Mouse (Mus musculus) forebrain, postnatal 0 days (tissue): ENCODE measurements at regions not wholly inside any gene's neighbourhood (a gene's known extent, or its start where the extent isn't known, plus 50 kb on each side); places are given as distances from the start of the nearest gene placed in this dataset.

Source experiments
- ATAC-seq: fragments of 200-750 bp; cut with Nextera tagmentation; 2 replicates; pipeline ENCODE4 v1.8.0; 2017; ENCODE audit warnings: mild to moderate bottlenecking, moderate library complexity
- DNase-seq: peaks from one replicate; pipeline ENCODE4 v3.0.0-alpha.2; 2015
- H3K27ac ChIP-seq: fragments of 300-500 bp; sonication (generic); 2 replicates; pipeline ENCODE4 v1.5.1; 2014; ENCODE audit warnings: low read depth, mild to moderate bottlenecking, antibody characterized with exemption, low read length, moderate library complexity, mixed read lengths
- H3K27me3 ChIP-seq: fragments of 300-500 bp; sonication (generic); 2 replicates; pipeline ENCODE4 v1.6.1; 2014; ENCODE audit warnings: mild to moderate bottlenecking, low read length, mixed read lengths; ENCODE audit not compliant: insufficient read depth
- H3K36me3 ChIP-seq: fragments of 300-500 bp; sonication (generic); 2 replicates; pipeline ENCODE4 v1.6.1; 2014; ENCODE audit warnings: mild to moderate bottlenecking, moderate library complexity; ENCODE audit not compliant: insufficient read depth
- H3K4me1 ChIP-seq: fragments of 300-500 bp; sonication (generic); 2 replicates; pipeline ENCODE4 v1.6.1; 2014; ENCODE audit warnings: antibody characterized with exemption; ENCODE audit not compliant: insufficient read depth
- H3K4me2 ChIP-seq: fragments of 300-500 bp; sonication (generic); 2 replicates; pipeline ENCODE4 v1.6.1; 2014; ENCODE audit warnings: low read depth, mild to moderate bottlenecking, moderate library complexity
- H3K4me3 ChIP-seq: fragments of 300-500 bp; sonication (generic); 2 replicates; pipeline ENCODE4 v1.5.1; 2014; ENCODE audit warnings: low read depth, low read length, mixed read lengths
- H3K9ac ChIP-seq: fragments of 300-500 bp; sonication (generic); 2 replicates; pipeline ENCODE4 v1.6.1; 2014; ENCODE audit warnings: mild to moderate bottlenecking
- H3K9me3 ChIP-seq: fragments of 300-500 bp; sonication (generic); 2 replicates; pipeline ENCODE4 v1.6.1; 2016; ENCODE audit warnings: low read length
- CTCF ChIP-seq: sonication (generic); IDR thresholded peaks from 2 replicates; pipeline ENCODE4 v1.5.1; 2016; ENCODE audit warnings: antibody characterized with exemption, control low read depth, low read depth
- WGBS: fragments of 180-500 bp; shearing (Covaris S2); extraction: QIAGEN DNeasy Blood & Tissue Kit; methylation state at CpG from one replicate; pipeline ENCODE4 v1.1.7; 2014; 5-methylcytosine and 5-hydroxymethylcytosine counted together

GRCm38 (mm10) chr1:73663546-73663945 lies 460.7 kb downstream of the Tns1 start:
- no peaks in the 10 kb centered on the region for H3K27me3 ChIP-seq
- H3K9ac ChIP-seq, result no peak overlapping the region
- no peaks in the 10 kb centered on the region for H3K4me1 ChIP-seq
- H3K4me2 ChIP-seq, result no peak overlapping the region
- H3K9me3 ChIP-seq, result no peaks in the 10 kb centered on the region
- no peak overlapping the region for H3K4me3 ChIP-seq
- no peak for TF ChIP-seq CTCF
- WGBS, result 62% methylated on average over 1 of the region's 1 CpGs
- DNase-seq (no peak), ATAC-seq (no peak)
- no peak overlapping the region for H3K27ac ChIP-seq
- no peaks in the 10 kb centered on the region for H3K36me3 ChIP-seq

- H3K4me1 ChIP-seq, result no peaks in the 10 kb centered on the region
- H3K9ac ChIP-seq, result no peak overlapping the region
- no peak overlapping the region for H3K4me2 ChIP-seq
- 74% methylated on average over 3 of the region's 3 CpGs for WGBS
- no peak overlapping the region for H3K27ac ChIP-seq
- no peak for DNase-seq
- TF ChIP-seq CTCF, result no peak
- no peak for ATAC-seq
- no peaks in the 10 kb centered on the region for H3K36me3 ChIP-seq
- no peaks in the 10 kb centered on the region for H3K9me3 ChIP-seq
- no peaks in the 10 kb centered on the region for H3K27me3 ChIP-seq
- H3K4me3 ChIP-seq, result no peak overlapping the region
Measured at GRCm38 (mm10) chr1:73645011-73645410, 479.2 kb downstream of the Tns1 start.

- H3K4me3 ChIP-seq, result no peak overlapping the region
- no peak for TF ChIP-seq CTCF
- H3K9me3 ChIP-seq, result no peaks in the 10 kb centered on the region
- H3K4me1 ChIP-seq, result no peaks in the 10 kb centered on the region
- H3K4me2 ChIP-seq, result no peak overlapping the region
- WGBS, result 80% methylated on average over 5 of the region's 5 CpGs
- H3K36me3 ChIP-seq, result no peaks in the 10 kb centered on the region
- no peak for ATAC-seq
- H3K27me3 ChIP-seq, result no peaks in the 10 kb centered on the region
- H3K9ac ChIP-seq, result no peak overlapping the region
- no peak overlapping the region for H3K27ac ChIP-seq
- no peak for DNase-seq
Measured at GRCm38 (mm10) chr1:73644394-73644793, 479.9 kb downstream of the Tns1 start.

- no peak overlapping the region for H3K4me2 ChIP-seq
- no peak overlapping the region for H3K27ac ChIP-seq
- H3K27me3 ChIP-seq, result no peaks in the 10 kb centered on the region
- WGBS, result 66% methylated on average over 5 of the region's 5 CpGs
- DNase-seq (no peak), ATAC-seq (no peak)
- H3K36me3 ChIP-seq, result no peaks in the 10 kb centered on the region
- no peak for TF ChIP-seq CTCF
- no peak overlapping the region for H3K4me3 ChIP-seq
- no peaks in the 10 kb centered on the region for H3K9me3 ChIP-seq
- H3K9ac ChIP-seq, result no peak overlapping the region
- H3K4me1 ChIP-seq, result no peaks in the 10 kb centered on the region
Measured at GRCm38 (mm10) chr1:73643431-73643830, 480.8 kb downstream of the Tns1 start.

GRCm38 (mm10) chr1:73642691-73643109 lies 481.5 kb downstream of the Tns1 start:
- Histone ChIP-seq H3K4me1 (no peaks in the 10 kb centered on the region), H3K9me3 (no peaks in the 10 kb centered on the region), H3K4me3 (no peak overlapping the region), H3K9ac (no peak overlapping the region), H3K27ac (no peak overlapping the region), H3K27me3 (no peaks in the 10 kb centered on the region), H3K36me3 (no peaks in the 10 kb centered on the region), H3K4me2 (no peak overlapping the region)
- DNase-seq, result peak; percentile 35
- TF ChIP-seq CTCF, result no peak
- peak; percentile 38 for ATAC-seq
- 12% methylated on average over 7 of the region's 7 CpGs for WGBS

- Histone ChIP-seq H3K9me3 (no peaks in the 10 kb centered on the region), H3K27me3 (no peaks in the 10 kb centered on the region), H3K4me3 (no peak overlapping the region), H3K27ac (no peak overlapping the region), H3K36me3 (no peaks in the 10 kb centered on the region), H3K4me1 (no peaks in the 10 kb centered on the region), H3K4me2 (no peak overlapping the region), H3K9ac (no peak overlapping the region)
- DNase-seq (no peak), ATAC-seq (no peak)
- no peak for TF ChIP-seq CTCF
- 75% methylated on average over 8 of the region's 8 CpGs for WGBS
Measured at GRCm38 (mm10) chr1:73641456-73641855, 482.8 kb downstream of the Tns1 start.

GRCm38 (mm10) chr1:73640726-73641451 lies 483.4 kb downstream of the Tns1 start:
- Histone ChIP-seq H3K27me3 (no peaks in the 10 kb centered on the region), H3K36me3 (no peaks in the 10 kb centered on the region), H3K4me3 (no peak overlapping the region), H3K9me3 (no peaks in the 10 kb centered on the region), H3K4me2 (no peak overlapping the region), H3K27ac (peak overlapping the region; percentile 35; the same call in 1 of the 2 replicates), H3K4me1 (no peaks in the 10 kb centered on the region), H3K9ac (no peak overlapping the region)
- TF ChIP-seq CTCF, result no peak
- ATAC-seq (peak; percentile 54), DNase-seq (peak; percentile 31)
- 15% methylated on average over 12 of the region's 12 CpGs for WGBS
